Mouse (Mus musculus) T-helper 2 cell (primary cell): ENCODE results near the gene B3gnt8.

Experiments used
- in situ Hi-C: fragments of 300-600 bp; cut with MboI, MseI; formaldehyde crosslinking; loops from one replicate; pipeline ENCODE4 v1.15.1; 2025; ENCODE audit warnings: high pct_unique_total_duplicates

The B3gnt8 gene

DNA sequence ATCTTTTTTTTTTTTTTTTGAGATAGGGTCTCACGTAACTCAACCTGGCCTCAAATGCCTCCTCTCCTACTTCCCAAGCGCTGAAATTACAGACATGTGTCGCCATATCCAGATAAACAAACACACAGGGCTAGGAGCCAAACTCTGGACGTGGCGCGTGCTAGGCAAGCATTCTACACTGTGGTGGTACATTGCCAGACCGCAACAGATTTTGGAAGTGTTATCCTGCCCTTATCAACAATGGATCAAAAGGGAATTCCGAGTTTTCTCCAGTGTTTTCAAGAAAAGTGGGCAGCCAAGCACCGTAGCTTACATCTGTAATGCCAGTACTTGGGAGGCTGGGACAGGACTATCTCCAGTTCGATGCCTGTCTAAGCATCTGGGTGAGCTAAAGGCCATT is 31.3 kb downstream of the B3gnt8 start:
- in situ Hi-C loops, result loop anchor here (5.0 kb wide), 1 partner anchor 45 kb away; no protein-coding TSS in a partner anchor

DNA sequence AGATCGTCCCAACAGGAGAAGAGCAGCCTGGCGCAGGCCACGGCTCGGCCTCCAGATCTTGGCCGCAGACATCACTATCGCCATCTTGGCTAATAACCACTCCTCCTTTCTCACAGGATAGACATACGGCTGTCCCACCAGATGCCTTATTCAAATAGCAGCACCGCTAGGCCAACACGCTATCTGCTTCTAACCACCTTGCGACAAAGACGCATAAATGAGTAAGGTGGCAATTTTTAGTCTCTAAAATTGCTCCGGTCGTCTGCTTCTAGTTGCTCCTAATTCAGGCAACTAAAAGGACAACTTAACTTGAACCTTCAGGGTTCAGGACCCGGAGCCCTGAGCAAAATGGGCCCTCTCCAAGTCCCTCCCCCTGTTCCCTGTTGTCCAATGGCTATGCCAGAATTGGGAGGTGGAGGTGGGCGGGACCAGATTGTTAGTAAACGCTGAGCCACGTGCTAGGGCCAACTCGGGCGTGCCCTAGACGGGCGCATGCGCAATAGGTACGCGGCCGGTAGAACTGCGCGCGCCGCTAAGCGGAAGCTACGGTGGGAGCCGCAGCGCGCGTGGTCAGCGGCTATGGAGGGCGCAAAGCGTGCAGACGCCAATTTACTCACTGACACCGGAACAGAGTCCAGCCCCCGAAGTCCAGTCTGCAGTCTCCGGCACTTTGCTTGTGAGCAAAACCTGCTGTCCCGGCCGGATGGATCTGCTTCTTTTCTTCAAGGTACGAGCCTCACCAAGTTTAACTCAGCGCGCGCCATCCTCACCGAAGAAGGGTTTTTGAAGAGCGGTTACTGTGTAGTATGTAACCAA is 32.4 kb downstream of the B3gnt8 start, which contains the start of the genes Bckdha and Exosc5:
Bckdha (minus strand) TSS at position 325 of the 816 bp plus-strand sequence.
Exosc5 (plus strand) TSS at position 508 of the 816 bp plus-strand sequence.
- in situ Hi-C loops, result loop anchor here (5.0 kb wide), 1 partner anchor 47 kb away; no protein-coding TSS in a partner anchor

DNA sequence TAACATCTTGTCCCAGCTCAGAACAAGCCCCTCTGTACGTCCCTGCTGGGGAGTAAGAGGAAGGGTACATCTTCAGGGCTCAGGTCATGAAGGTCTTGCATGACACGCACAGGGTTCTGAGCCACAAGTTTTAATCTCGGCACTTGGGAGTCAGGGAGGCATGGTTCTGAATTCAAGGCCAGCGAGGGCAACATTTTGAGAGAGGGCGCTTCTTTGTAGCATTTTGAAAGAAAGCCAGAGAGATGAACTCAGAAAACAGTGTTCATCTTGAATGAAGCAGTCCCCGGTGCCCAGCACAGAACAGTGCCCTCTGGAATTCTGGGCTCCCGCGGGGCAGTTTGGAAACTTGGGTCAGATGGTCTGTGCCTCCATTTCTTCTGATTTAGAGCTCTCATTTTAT is 39.9 kb downstream of the B3gnt8 start:
- in situ Hi-C loops, result no loop called here

DNA sequence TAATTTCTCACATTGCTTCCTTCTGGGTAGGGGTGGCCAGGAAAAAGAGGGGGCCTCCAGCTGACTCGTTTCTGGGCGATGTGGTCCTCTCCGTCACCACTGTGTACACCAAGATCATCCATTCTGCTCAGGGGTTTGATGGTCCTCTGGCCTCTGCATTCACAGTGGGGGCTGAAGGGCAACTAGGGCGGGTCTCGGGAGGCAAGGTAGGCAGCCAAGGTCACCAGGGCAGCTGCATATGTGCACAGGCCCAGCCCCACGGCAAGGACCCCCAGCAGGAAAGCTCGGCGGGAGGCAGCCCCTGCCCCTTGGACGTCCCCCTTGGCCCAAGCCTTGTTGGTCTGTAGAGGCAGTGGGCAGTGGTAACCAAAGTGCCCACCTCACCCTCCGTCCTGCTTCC is 42.7 kb downstream of the B3gnt8 start:
- in situ Hi-C loops, result no loop called here

DNA sequence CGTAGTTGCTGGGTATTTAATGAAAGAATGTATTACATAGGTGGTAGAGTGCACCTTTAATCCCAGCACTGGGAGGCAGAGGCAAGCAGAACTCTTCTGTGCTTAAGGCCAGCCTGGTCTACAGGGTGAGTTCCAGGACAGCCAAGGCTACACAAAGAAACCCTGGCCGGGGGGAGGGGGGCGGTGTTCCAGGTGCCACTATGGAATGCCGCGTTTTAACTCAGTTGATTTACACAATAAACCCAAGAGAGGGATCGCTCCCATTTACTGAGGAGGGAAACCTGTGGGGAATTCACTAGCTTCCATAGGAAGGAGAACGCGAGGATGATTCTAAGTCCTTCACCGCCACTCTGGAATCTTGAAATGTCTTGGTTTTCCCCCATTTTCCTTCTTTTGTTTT is 43.2 kb downstream of the B3gnt8 start:
- in situ Hi-C loops, result no loop called here

DNA sequence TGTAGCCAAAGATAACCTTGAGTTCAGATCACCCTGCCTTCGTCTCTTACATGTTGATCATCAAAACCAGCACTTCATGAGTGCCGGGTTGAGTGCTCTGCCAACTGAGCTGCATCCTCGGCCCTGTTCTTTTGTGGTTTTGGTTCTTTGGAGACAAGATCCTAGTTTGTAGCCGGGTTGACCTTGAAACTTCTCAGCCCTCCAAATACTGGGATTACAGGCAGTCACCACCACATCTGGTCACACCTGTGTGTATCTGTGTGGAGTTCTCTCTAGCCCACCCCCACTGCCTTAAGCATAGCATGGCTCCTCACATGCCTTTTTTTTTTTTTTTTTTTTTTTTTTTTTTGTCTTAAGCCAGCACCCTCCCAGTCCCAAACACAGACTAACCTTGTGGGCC is 43.6 kb downstream of the B3gnt8 start:
- in situ Hi-C loops, result no loop called here

DNA sequence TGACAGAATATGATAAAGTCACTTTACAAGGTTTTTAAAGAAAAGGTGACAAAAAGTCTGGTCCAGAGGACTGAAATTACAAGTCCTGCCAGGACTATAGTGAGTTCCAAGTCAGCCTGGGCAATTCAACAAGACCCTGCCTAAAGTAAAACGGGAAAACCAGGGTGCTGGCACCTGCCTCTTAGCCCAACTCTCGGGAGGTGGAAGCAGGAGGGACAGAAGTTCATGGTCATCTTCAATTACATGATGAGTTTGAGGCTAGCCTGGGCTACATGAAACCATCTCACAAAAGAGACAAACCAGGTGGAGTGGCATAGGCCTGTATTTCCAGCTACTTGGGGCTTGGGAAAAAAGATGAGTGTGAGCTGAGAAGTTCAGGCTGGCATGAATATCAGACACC is 45.2 kb downstream of the B3gnt8 start:
- in situ Hi-C loops, result no loop called here

DNA sequence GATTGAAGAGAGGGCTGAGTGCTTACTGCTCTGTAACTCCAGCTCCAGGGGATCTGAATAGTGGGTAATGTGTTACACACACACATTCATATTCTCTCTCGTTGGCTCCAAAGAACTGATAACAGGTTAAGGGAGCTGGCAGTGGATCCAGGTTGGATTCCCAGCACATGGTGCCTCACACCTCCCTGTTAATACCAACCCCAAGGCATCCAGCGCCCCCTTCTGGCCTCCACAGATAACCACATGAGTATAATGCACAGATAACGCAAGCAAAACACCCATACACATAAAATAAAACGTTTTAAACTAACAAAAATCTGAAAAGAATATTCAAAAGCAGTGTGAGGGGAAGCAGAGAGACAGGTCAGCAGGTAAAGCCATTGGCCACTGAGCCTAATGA is 46.0 kb downstream of the B3gnt8 start:
- in situ Hi-C loops, result no loop called here

DNA sequence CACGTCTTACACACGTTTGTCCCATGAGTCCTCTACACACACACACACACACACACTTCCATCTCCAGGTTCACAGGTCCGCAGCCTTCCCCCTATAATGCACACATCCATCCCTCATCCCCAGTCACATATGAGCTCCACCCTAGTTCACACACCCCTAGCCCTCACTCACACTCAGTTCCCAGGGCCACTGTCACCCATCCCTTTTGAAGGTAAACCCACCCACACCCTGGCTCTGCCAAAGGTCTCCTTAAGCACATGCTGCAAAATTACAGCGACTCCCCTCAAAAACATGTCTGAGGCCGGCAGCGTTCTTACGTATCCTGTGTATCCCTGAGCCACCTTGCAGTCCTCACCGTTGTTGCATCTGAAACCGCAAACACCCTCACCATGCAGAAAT is 47.8 kb downstream of the B3gnt8 start:
- in situ Hi-C loops, result no loop called here

DNA sequence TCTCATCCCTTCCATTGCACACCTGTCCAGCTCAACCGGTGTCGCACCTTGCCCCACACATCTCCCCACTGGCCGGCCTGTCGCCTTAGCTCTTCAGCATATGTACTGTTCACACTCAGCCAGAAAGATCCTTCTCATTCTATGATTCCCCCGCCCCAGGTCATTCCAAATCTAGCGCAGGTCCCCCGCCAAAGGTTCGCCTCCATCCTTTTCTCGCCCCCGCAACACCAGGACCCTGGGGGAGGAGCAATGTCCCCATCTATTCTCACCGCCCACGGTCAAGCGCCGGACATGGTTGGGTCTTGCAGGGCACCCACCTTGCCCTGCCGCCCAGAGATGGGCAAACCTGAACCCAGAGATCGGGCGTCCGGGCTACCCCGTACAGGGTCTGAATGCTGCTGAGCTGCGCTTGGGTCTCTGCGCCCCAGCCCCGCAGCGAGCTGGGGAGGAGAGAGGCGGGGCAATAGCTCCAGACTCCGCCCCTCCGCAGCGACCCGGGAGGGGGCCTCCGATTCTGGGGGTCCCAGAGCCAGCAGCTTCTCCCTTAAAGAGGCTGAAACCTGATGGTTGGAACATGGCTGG is 48.4 kb downstream of the B3gnt8 start, which contains the start of gene Tmem91:
Tmem91 (minus strand) TSS at position 448 of the 582 bp plus-strand sequence.
- in situ Hi-C loops, result no loop called here

DNA sequence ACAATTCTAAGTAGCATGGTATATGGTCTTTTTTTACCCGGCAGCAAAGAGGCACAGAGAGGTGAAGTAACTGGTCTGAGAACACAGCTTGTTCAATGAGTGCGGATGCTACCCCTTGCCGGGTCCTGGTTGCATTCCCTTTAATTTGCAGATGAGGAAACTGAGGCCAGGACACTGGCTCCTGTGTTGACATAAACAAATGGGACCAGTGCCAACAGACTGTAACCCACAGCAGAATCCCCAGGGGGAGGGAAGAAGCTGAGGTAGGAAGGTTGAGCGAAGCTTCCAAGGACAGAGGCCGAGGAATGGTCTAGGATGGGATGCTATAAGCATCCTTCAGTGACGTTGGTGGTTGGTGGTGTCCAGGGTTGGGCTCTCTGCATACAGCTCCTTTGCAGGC is 49.0 kb downstream of the B3gnt8 start:
- in situ Hi-C loops, result no loop called here

DNA sequence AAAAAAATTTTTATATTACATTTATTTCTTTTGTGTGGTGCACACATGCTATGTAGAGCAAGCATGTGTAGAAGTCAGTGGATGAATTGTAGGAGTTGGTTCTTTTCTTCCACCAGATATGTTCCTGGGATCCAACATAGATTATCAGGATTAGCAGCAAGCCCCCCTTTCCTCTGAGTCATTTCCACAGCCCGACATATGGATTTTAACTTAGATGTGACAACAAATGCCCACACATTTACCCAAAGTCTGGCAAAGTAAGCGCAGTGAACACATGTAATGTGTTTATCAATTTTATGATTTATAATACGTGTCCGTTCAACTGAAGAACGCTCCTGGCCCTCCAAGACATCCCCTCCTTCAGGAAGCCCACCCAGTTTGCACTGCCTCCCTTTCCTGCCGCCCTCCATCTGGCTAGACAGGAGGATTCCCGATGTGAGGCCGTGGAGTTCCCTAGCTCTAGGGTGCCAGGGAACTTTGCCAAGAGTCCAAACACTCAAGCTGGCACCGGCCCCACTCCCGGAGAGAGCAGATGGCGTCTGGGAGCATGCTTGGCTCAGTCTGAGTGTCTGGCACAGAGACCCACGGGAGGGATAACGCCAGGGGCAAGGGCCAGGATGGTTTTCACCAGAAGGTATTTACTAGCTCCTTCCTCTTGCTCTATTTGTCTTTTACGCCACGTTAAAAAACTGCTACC is 49.8 kb downstream of the B3gnt8 start:
- in situ Hi-C loops, result no loop called here

DNA sequence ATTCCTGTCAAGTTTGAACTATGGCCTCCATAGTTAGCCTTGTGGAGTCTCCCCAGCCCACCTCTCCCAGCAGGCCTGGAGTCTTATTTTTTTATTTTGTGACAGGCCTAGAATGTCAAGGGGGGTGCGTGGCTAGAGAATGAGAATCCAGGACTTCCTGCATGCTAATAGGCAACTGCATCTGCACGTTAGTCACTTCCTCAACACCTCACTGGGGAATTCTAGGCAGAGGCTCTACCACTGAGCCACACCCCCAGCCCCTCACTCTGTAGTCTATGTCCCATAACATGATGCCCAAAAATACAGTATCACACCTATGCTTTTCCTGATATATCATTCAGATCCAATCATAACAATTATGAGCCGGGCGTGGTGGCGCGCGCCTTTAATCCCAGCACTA is 50.6 kb downstream of the B3gnt8 start:
- in situ Hi-C loops, result no loop called here

DNA sequence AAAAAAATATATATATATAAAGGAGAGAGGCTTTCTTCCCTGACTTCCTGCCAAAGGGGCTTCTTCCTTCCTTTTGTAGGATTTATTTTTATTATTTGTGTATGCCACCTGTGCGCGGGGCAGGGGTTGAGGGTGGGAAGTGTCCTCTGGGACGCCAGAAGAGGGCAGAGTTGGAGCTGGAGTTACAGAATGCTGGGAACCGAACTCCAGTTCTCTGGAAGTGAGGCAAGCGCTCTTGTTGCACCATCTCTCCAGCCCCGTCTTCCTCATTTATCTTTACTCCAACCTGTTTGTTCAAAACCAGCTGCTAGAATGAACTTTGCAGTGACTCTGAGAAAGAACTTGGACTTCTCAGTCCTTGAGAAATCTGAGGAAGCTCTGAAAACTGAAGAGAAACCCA is 53.5 kb downstream of the B3gnt8 start:
- in situ Hi-C loops, result loop anchor here (10.0 kb wide), 1 partner anchor 1295 kb away; no protein-coding TSS in a partner anchor

DNA sequence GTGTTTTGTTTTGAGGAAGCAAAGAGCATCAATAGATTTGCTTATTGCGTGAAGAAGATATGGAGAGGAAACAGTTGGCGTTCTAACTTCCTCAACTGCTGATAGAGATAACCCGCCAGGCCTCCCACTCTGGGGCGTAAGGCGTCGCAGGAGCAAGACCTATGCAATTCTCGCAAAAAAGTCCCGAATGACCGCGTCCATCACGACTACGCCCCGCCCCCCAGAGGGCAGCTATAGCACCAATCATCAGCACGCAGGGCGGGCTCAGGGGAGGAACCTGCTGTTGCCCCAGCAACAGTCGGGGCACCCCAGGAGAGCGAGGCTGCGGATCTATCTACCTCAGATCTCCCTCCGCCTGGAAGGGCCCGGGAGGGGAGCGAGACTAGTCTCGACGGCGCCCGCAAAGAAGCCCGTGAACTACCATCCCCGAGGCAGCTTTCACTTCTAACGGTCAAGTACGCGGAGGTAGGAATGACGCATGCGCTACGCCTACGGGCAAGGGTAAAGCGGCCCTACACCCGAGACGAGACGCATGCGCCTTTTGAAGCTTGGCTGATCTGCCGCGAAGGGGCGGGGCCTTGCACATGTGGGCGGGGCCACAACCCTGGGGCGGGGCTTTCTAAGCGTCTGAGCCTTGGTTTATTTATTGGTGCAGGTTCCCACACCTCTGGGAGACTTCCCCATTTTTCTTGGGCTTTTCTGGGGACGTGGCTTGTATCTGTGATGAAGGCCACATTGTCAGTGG is 54.2 kb downstream of the B3gnt8 start, which contains the start of gene B9d2:
B9d2 (plus strand) TSS at position 267 of the 745 bp plus-strand sequence.
- in situ Hi-C loops, result loop anchor here (10.0 kb wide), 1 partner anchor 1296 kb away; no protein-coding TSS in a partner anchor

DNA sequence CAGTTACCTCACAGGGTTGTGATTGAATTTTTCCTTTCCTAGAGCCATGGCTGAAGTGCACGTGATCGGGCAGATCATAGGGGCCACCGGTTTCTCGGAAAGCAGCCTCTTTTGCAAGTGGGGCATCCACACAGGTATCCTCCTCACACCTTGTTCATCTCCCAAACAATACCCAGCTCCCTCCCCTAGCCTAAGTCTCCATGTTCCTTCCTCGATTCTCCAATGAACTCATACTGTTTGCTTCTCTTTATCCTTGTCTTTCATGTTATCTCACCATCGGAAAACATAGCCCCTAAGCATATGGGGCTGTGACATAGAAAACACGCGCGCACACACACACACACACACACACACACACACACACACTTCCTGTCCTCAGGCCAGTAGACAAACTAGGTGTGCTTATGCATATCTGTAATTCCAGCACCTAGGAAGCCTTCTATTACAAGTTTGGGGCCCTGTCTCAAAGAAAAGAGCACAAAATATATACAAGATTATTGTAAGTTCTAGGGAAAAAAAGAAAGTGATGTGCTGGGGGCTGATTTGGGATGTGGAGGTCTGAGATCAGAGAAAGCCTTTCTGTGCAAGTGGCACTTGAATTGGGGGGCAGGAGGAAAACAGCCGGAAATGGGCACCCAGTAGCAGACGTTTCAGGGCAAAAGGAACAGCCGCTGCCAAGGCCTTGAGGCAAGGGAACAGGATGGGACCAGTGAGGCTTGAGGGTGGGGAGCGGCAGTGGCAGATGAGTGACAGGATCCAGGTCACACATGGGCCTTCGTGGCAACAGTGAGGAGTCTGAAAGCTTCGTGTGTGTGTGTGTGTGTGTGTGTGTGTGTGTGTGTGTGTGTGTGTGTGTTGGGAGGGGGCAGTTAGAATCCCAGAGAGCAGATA is 55.1 kb downstream of the B3gnt8 start:
- in situ Hi-C loops, result loop anchor here (10.0 kb wide), 1 partner anchor 1297 kb away; no protein-coding TSS in a partner anchor

DNA sequence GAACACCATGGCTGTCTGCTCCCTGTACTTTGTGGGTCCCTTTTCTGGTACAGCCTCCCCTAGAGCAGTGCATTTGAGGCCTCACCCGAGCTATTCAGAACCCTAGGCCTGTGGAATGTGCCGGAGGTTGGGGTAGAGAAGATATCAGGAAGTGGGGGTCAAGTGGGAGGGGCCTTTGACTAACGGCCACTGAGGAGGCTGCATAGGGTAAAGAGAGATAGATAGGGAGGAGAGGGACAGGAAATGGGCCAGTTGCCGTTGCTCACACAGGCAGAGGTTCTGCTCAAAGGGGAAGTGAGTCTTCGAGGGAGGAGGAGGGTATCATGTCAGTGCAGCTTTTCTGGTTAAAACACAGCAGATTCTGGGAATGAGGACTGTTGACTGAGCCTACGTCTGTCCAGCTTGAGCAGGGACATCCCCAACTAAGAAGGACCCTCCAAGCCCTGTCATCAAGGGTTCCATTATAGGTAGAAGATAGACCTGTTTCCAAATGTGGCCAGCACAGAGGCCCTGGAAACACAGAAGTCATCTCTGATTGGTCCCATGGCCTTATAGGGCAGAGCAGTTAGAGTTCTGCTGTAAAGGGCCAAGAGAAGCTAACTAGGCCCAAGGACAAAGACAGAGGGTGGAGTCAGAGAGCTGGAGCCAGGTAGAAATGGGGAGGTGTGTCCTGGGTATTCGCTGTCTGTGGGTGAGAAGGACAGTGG is 57.2 kb downstream of the B3gnt8 start:
- in situ Hi-C loops, result loop anchor here (10.0 kb wide), 1 partner anchor 1299 kb away; no protein-coding TSS in a partner anchor

DNA sequence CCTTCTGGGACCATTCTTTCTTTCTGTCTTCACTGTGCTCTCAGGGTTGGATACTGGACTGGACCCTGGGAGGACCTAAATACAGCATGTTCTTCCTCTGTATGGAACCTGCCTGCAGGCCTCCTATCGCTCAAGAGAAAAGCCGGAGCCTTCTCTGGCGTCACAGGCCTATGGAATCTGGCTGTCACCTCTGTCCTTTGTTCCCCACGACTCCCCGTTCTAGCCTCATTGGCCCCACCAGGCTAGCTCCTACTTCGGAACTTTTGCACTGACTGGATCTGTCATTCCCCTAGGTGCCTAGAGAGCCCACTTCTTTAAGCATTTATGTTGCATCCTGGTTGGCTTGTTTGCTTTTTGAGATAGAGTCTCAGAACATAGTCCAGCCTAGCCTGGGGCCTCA is 58.2 kb downstream of the B3gnt8 start:
- in situ Hi-C loops, result loop anchor here (10.0 kb wide), 1 partner anchor 1300 kb away; no protein-coding TSS in a partner anchor
